9 mouse cellular contexts compared by ENCODE assay signal in genomic region chr12:110418735-110419350, GRCm38 (mm10). TPM values are rescaled to one million over a fixed set of nuclear protein-coding genes. Genes with fewer than 3 reads are reported as not detected.
A peak's percentile ranks its signal among the peaks of the same experiment; 100 is the strongest.
DNase-seq lines count a peak whose midpoint lies in the region; ATAC-seq and TF ChIP-seq lines count a peak whose summit lies in the region.
"Had no signal": no experiment of that assay in that cellular context is flagged by ENCODE, and none has a peak within 500 bp of the region (broad histone marks: within the 10 kb centered on the region; RNA-seq: fewer than 3 reads in every experiment).

No protein-coding gene starts in this region.

- H3K4me1 ChIP-seq in heart, embryonic 10.5 days = peaks cover 18% of the 10 kb centered on the region
- peaks cover 2 to 8% of the 10 kb centered on the region in 2 experiments; a peak in 3 of 4 replicates for H3K4me1 ChIP-seq in MEL (ENCODE audit: control insufficient read depth in 1 of 2, insufficient read depth in 2 of 2, low read length in 2 of 2)
- H3K4me1 ChIP-seq in heart, embryonic 15.5 days (replicated peaks) = peaks cover 19% of the 10 kb centered on the region
- H3K4me1 ChIP-seq in small intestine, adult 2 months (ENCODE audit: control insufficient read depth, insufficient read depth, insufficient read length, low read length) = peaks cover 22% of the 10 kb centered on the region; the same call in 1 of the 2 replicates

- H3K4me2 ChIP-seq in heart, embryonic 15.5 days = no peak overlapping the region

- no peak overlapping the region for H3K27ac ChIP-seq in heart, embryonic 10.5 days
- no peak overlapping the region for H3K27ac ChIP-seq in MEL (ENCODE audit: control insufficient read depth, low read depth, low read length)
- peak overlapping the region; percentile 29; the same call in 1 of the 2 replicates for H3K27ac ChIP-seq in heart, embryonic 15.5 days
- peak overlapping the region; percentile 9; the same call in 1 of the 2 replicates for H3K27ac ChIP-seq in small intestine, adult 2 months (ENCODE audit: insufficient read depth, low read depth, low read length)

- peak; percentile 78 for TF ChIP-seq RAD21 in MEL (IDR thresholded peaks at IDR 0.05; ENCODE audit: low read depth, low read length)

- H3K79me2 ChIP-seq in MEL (ENCODE audit: control insufficient read depth, insufficient read depth, low read length, poor library complexity) = no peaks in the 10 kb centered on the region; the same call in 1 of the 2 replicates

- peak; percentile 42 to 70 (median 62); a peak in 5 of 6 replicates for TF ChIP-seq CTCF in MEL (IDR thresholded peaks at IDR 0.05 in 2 of 3, conservative IDR thresholded peaks at IDR 0.05 in 1 of 3; ENCODE audit: control insufficient read depth in 1 of 3, insufficient read depth in 1 of 3, low read depth in 2 of 3, low read length in 3 of 3, poor library complexity in 1 of 3, severe bottlenecking in 1 of 3)
- TF ChIP-seq CTCF in small intestine, adult 2 months (IDR thresholded peaks at IDR 0.05; ENCODE audit: extremely low read depth, insufficient read length, insufficient replicate concordance, low read depth, low read length) = peak; percentile 51; the same call in 1 of the 2 replicates

- no peak for TF ChIP-seq EP300 in MEL (IDR thresholded peaks at IDR 0.05; ENCODE audit: low read depth in 1 of 2, low read length in 2 of 2)

- H3K4me3 ChIP-seq in heart, embryonic 10.5 days = no peak overlapping the region
- H3K4me3 ChIP-seq in MEL (ENCODE audit: control insufficient read depth in 1 of 2, insufficient read depth in 1 of 2, low read depth in 2 of 2, low read length in 2 of 2) = peak overlapping the region; percentile 62 to 83; a peak in 3 of 4 replicates
- no peak overlapping the region for H3K4me3 ChIP-seq in heart, embryonic 15.5 days
- no peak overlapping the region for H3K4me3 ChIP-seq in small intestine, adult 2 months (ENCODE audit: low read depth, low read length)
- H3K4me3 ChIP-seq: myocyte had no signal

- peak; percentile 95 for DNase-seq in heart, adult 11 months
- DNase-seq in heart, embryonic 10.5 days (ENCODE audit: low spot score) = no peak
- peak; percentile 89 for DNase-seq in MEL (ENCODE audit: low read depth, low spot score)
- DNase-seq in kidney, postnatal 4 days = peak; percentile 41 to 62
- peak; percentile 72 for DNase-seq in lung, postnatal 10 days

- H3K36me3 ChIP-seq in heart, embryonic 10.5 days = no peaks in the 10 kb centered on the region
- peaks cover 0 to 4% of the 10 kb centered on the region in 2 experiments; a peak in 1 of 4 replicates for H3K36me3 ChIP-seq in MEL (ENCODE audit: control insufficient read depth in 1 of 2, insufficient read depth in 2 of 2, low read length in 2 of 2)
- H3K36me3 ChIP-seq in heart, embryonic 15.5 days = no peaks in the 10 kb centered on the region
- H3K36me3 ChIP-seq in small intestine, adult 2 months (ENCODE audit: control insufficient read depth, insufficient read depth, low read length) = no peaks in the 10 kb centered on the region

- peak in 1 of 2 experiments; percentile 25; a peak in 1 of 4 replicates for TF ChIP-seq POLR2A in MEL (IDR thresholded peaks at IDR 0.05; ENCODE audit: control insufficient read depth in 1 of 2, insufficient read depth in 1 of 2, low read depth in 1 of 2, low read length in 2 of 2, poor library complexity in 1 of 2)
- TF ChIP-seq POLR2A in small intestine, adult 2 months (IDR thresholded peaks at IDR 0.05; ENCODE audit: low read depth, low read length) = no peak

- 32% methylated on average over 8 of the region's 8 CpGs for WGBS in heart, embryonic 10.5 days
- WGBS in heart, embryonic 15.5 days = 30% methylated on average over 8 of the region's 8 CpGs
- WGBS in small intestine, adult 2 months = 21% methylated on average over 8 of the region's 8 CpGs

- ATAC-seq in common myeloid progenitor, adult 5-6 weeks (replicated peaks; ENCODE audit: low read depth, poor library complexity, severe bottlenecking) = peak; percentile 59
- ATAC-seq in heart, embryonic 15.5 days (replicated peaks; ENCODE audit: insufficient number of reproducible peaks, insufficient read depth, low FRiP score, low read depth) = peak; percentile 58

- H3K27me3 ChIP-seq in heart, embryonic 10.5 days (ENCODE audit: insufficient read depth, poor library complexity, severe bottlenecking) = peaks cover 5% of the 10 kb centered on the region; the same call in 1 of the 2 replicates
- H3K27me3 ChIP-seq in MEL (ENCODE audit: control insufficient read depth in 1 of 2, insufficient read depth in 2 of 2, low read length in 2 of 2) = no peaks in the 10 kb centered on the region
- no peaks in the 10 kb centered on the region for H3K27me3 ChIP-seq in heart, embryonic 15.5 days
- no peaks in the 10 kb centered on the region for H3K27me3 ChIP-seq in small intestine, adult 2 months (ENCODE audit: control insufficient read depth, insufficient read depth, low read length)

- no peaks in the 10 kb centered on the region for H3K9me3 ChIP-seq in heart, embryonic 10.5 days
- H3K9me3 ChIP-seq in MEL (replicated peaks; ENCODE audit: insufficient read depth, low read length) = no peaks in the 10 kb centered on the region
- H3K9me3 ChIP-seq in heart, embryonic 15.5 days (replicated peaks) = no peaks in the 10 kb centered on the region

- 0 out of 2 replicates have a peak overlapping the region, but pooled peaks have one; percentile 23 for H3K9ac ChIP-seq in MEL (ENCODE audit: control insufficient read depth, low read depth, low read length, poor library complexity, severe bottlenecking)
- no peak overlapping the region for H3K9ac ChIP-seq in heart, embryonic 15.5 days

TF ChIP-seq in MEL, 35 proteins besides CTCF, POLR2A, EP300 and RAD21:
- no peak for TF ChIP-seq TBP (IDR thresholded peaks at IDR 0.05; ENCODE audit: low read depth, low read length)
- TF ChIP-seq POLR2AphosphoS2 (IDR thresholded peaks at IDR 0.05; ENCODE audit: low read length) = no peak
- no peak; the same call in 1 of the 2 replicates for TF ChIP-seq NRF1 (IDR thresholded peaks at IDR 0.05; ENCODE audit: insufficient read depth, low read depth, low read length, poor library complexity, severe bottlenecking)
- TF ChIP-seq ZNF384 (IDR thresholded peaks at IDR 0.05; ENCODE audit: low read depth, low read length) = peak; percentile 98
- TF ChIP-seq MAX (IDR thresholded peaks at IDR 0.05; ENCODE audit: low read length) = no peak
- no peak for TF ChIP-seq MEF2A (IDR thresholded peaks at IDR 0.05; ENCODE audit: extremely low read depth, insufficient replicate concordance, low read depth, low read length, poor library complexity, severe bottlenecking)
- TF ChIP-seq USF1 (IDR thresholded peaks at IDR 0.05; ENCODE audit: low read depth, low read length) = no peak
- TF ChIP-seq RCOR1 (IDR thresholded peaks at IDR 0.05; ENCODE audit: low read depth, low read length) = no peak; the same call in 1 of the 2 replicates
- 0 out of 2 replicates have a peak, but pooled peaks have one; percentile 28 for TF ChIP-seq HCFC1 (IDR thresholded peaks at IDR 0.05; ENCODE audit: low read depth, low read length)
- TF ChIP-seq MAFK (IDR thresholded peaks at IDR 0.05; ENCODE audit: borderline replicate concordance, low read depth, low read length) = no peak
- peak; percentile 2; the same call in 1 of the 2 replicates for TF ChIP-seq MXI1 (IDR thresholded peaks at IDR 0.05; ENCODE audit: low read depth, low read length)
- no peak for TF ChIP-seq USF2 (IDR thresholded peaks at IDR 0.05; ENCODE audit: borderline replicate concordance in 1 of 2, insufficient read depth in 1 of 2, low read depth in 1 of 2, low read length in 2 of 2)
- TF ChIP-seq MYC (IDR thresholded peaks at IDR 0.05; ENCODE audit: low read depth, low read length) = 0 out of 2 replicates have a peak, but pooled peaks have one; percentile 7
- TF ChIP-seq E2F4 (IDR thresholded peaks at IDR 0.05; ENCODE audit: borderline replicate concordance, low read depth, low read length) = no peak
- no peak for TF ChIP-seq ELF1 (IDR thresholded peaks at IDR 0.05; ENCODE audit: low read depth, low read length)
- TF ChIP-seq NELFE (IDR thresholded peaks at IDR 0.05; ENCODE audit: low read depth, low read length) = no peak
- no peak for TF ChIP-seq KAT2A (conservative IDR thresholded peaks at IDR 0.05; ENCODE audit: low read depth, low read length)
- TF ChIP-seq CHD2 (IDR thresholded peaks at IDR 0.05; ENCODE audit: low read length) = no peak
- peak; percentile 72; the same call in 1 of the 2 replicates for TF ChIP-seq SIN3A (IDR thresholded peaks at IDR 0.05; ENCODE audit: low read length)
- TF ChIP-seq SMC3 (IDR thresholded peaks at IDR 0.05; ENCODE audit: low read depth, low read length) = peak; percentile 80
- no peak for TF ChIP-seq TAL1 (IDR thresholded peaks at IDR 0.05; ENCODE audit: low read length)
- TF ChIP-seq ZKSCAN1 (IDR thresholded peaks at IDR 0.05; ENCODE audit: low read depth, low read length) = peak; percentile 69; the same call in 1 of the 2 replicates
- TF ChIP-seq ZC3H11A (IDR thresholded peaks at IDR 0.05; ENCODE audit: low read depth, low read length) = peak; percentile 77
- TF ChIP-seq POLR2AphosphoS5 (IDR thresholded peaks at IDR 0.05; ENCODE audit: borderline replicate concordance, low read depth, low read length) = no peak
- no peak for TF ChIP-seq JUND (IDR thresholded peaks at IDR 0.05; ENCODE audit: low read depth, low read length)
- no peak for TF ChIP-seq MAZ (IDR thresholded peaks at IDR 0.05; ENCODE audit: low read depth, low read length)
- TF ChIP-seq CHD1 (IDR thresholded peaks at IDR 0.05; ENCODE audit: low read depth, low read length) = no peak
- TF ChIP-seq UBTF (IDR thresholded peaks at IDR 0.05; ENCODE audit: borderline replicate concordance, insufficient read depth, low read depth, low read length) = no peak
- TF ChIP-seq GABPA (IDR thresholded peaks at IDR 0.05; ENCODE audit: low read depth, low read length) = no peak
- no peak for TF ChIP-seq TCF12 (IDR thresholded peaks at IDR 0.05; ENCODE audit: low read depth, low read length)
- no peak for TF ChIP-seq ETS1 (IDR thresholded peaks at IDR 0.05; ENCODE audit: low read depth, low read length)
- TF ChIP-seq BHLHE40 (IDR thresholded peaks at IDR 0.05; ENCODE audit: borderline replicate concordance, low read depth, low read length) = no peak

RNA-seq across cellular contexts. Expression of gene Ppp2r5c, which starts 28.1 kb away (rescaled TPM):
- polyA plus RNA-seq in heart, embryonic 10.5 days (2016; fragmentation: Nextera tagmentation; extraction: Ambion mirVana) = 136 and 146 TPM in 2 replicates
- 72.0 and 78.6 TPM in 2 replicates for total RNA-seq in MEL (2012; rRNA removed)
- 10 to 100 TPM; 93.9 to 100.0 TPM for polyA plus RNA-seq in MEL (2012; ENCODE audit: insufficient read depth in 1 of 2, insufficient read length in 2 of 2, low read depth in 1 of 2, low replicate concordance in 2 of 2, missing spikeins in 1 of 2)
- total RNA-seq in common myeloid progenitor, adult 5-6 weeks (2017) = 222 and 243 TPM in 2 replicates
- 117 and 124 TPM in 2 replicates for polyA plus RNA-seq in heart, embryonic 15.5 days (2015; fragmentation: Nextera tagmentation; extraction: Ambion mirVana)
- 12.3 and 19.3 TPM in 2 replicates for polyA plus RNA-seq in small intestine, adult 2 months (2012; rRNA removed)

Comparison
In these comparisons a context has a peak if more than half of its experiments do, and no peak if none do; other contexts are left out.
1. H3K27ac ChIP-seq: peak in heart, embryonic 15.5 days (single experiment) and small intestine, adult 2 months (single experiment); none in heart, embryonic 10.5 days (single experiment) and MEL (single experiment).
2. H3K4me3 ChIP-seq: peak in MEL (2 of 2); none in heart, embryonic 10.5 days (single experiment), heart, embryonic 15.5 days (single experiment) and small intestine, adult 2 months (single experiment).